Mouse (Mus musculus) liver, embryonic 16.5 days (tissue): ENCODE measurements around the gene Gm17018. TPM values are rescaled to one million over a fixed set of nuclear protein-coding genes. Genes with fewer than 3 reads are reported as not detected.
"Not testable (repeated sequence)": the region's sequence is repeated elsewhere in the genome, so short reads cannot be mapped to it uniquely, and the experiment has no call there.

ENCODE experiments used
- ATAC-seq: fragments of 200-750 bp; cut with Nextera tagmentation; 2 replicates; pipeline ENCODE4 v1.8.0; 2017; ENCODE audit warnings: low read depth, mild to moderate bottlenecking, moderate number of reproducible peaks, moderate library complexity
- H3K27ac ChIP-seq: fragments of 300-500 bp; sonication (generic); 2 replicates; pipeline ENCODE4 v1.5.1; 2014; ENCODE audit warnings: mild to moderate bottlenecking, low read length
- H3K27me3 ChIP-seq: fragments of 300-500 bp; sonication (generic); 2 replicates; pipeline ENCODE4 v1.6.1; 2014; ENCODE audit warnings: low read depth, low read length, mixed read lengths; ENCODE audit not compliant: control insufficient read depth, insufficient read depth
- H3K36me3 ChIP-seq: fragments of 300-500 bp; sonication (generic); 2 replicates; pipeline ENCODE4 v1.6.1; 2014; ENCODE audit warnings: mild to moderate bottlenecking; ENCODE audit not compliant: control insufficient read depth, insufficient read depth
- H3K4me1 ChIP-seq: fragments of 300-500 bp; sonication (generic); 2 replicates; pipeline ENCODE4 v1.6.1; 2014; ENCODE audit warnings: low read depth, low read length, mixed read lengths; ENCODE audit not compliant: control insufficient read depth
- H3K4me2 ChIP-seq: fragments of 300-500 bp; sonication (generic); 2 replicates; pipeline ENCODE4 v1.6.1; 2014; ENCODE audit warnings: low read depth, low read length, mixed read lengths
- H3K4me3 ChIP-seq: fragments of 300-500 bp; sonication (generic); 2 replicates; pipeline ENCODE4 v1.5.1; 2014; ENCODE audit warnings: low read depth, mild to moderate bottlenecking, low read length
- H3K9ac ChIP-seq: fragments of 300-500 bp; sonication (generic); 2 replicates; pipeline ENCODE4 v1.6.1; 2014; ENCODE audit warnings: low read depth, low read length
- H3K9me3 ChIP-seq: fragments of 300-500 bp; sonication (generic); replicated peaks from 2 replicates; pipeline ENCODE4 v1.6.1; 2016; ENCODE audit warnings: low read length; ENCODE audit not compliant: control insufficient read depth
- WGBS: fragments of 180-500 bp; shearing (Covaris S2); extraction: QIAGEN DNeasy Blood & Tissue Kit; methylation state at CpG from one replicate; pipeline ENCODE4 v1.1.7; 2014; ENCODE audit not compliant: insufficient replicate concordance; 5-methylcytosine and 5-hydroxymethylcytosine counted together
- polyA plus RNA-seq: library from polyadenylated mRNA; unstranded; fragments of >200 nt; fragmentation: Nextera tagmentation; extraction: Ambion mirVana; gene quantifications from 2 replicates; pipeline ENCODE4 v1.2.1, GENCODE M21; 2015

The Gm17018 gene
- polyA plus RNA-seq, 1 experiment from 2014 or later: 10.2 TPM

- Histone ChIP-seq H3K9me3 (no peaks in the 10 kb centered on the region), H3K27me3 (peaks cover 29% of the 10 kb centered on the region), H3K4me3 (peak overlapping the region; percentile 47), H3K4me1 (peaks cover 22% of the 10 kb centered on the region), H3K9ac (peak overlapping the region; percentile 37; the same call in 1 of the 2 replicates), H3K36me3 (no peaks in the 10 kb centered on the region), H3K4me2 (peak overlapping the region; percentile 73), H3K27ac (no peak overlapping the region)
- ATAC-seq: no peak
- WGBS: 28% methylated on average over 3 of the region's 3 CpGs
Observed at GRCm38 (mm10) chr19:45542061-45542460, 18.4 kb upstream of the Gm17018 start.

GRCm38 (mm10) chr19:45544152-45544924 is 16.1 kb upstream of the Gm17018 start:
- no peaks in the 10 kb centered on the region for H3K36me3 ChIP-seq
- WGBS: 2% methylated on average over 21 of the region's 26 CpGs
- H3K4me3 ChIP-seq: peak overlapping the region; percentile 55
- H3K27ac ChIP-seq: no peak overlapping the region
- H3K9ac ChIP-seq: no peak overlapping the region; the same call in 1 of the 2 replicates
- H3K27me3 ChIP-seq: peaks cover 29% of the 10 kb centered on the region
- H3K4me2 ChIP-seq: peak overlapping the region; percentile 86
- no peak for ATAC-seq
- no peaks in the 10 kb centered on the region for H3K9me3 ChIP-seq
- peaks cover 31% of the 10 kb centered on the region for H3K4me1 ChIP-seq

GRCm38 (mm10) chr19:45544925-45545321 is 15.5 kb upstream of the Gm17018 start:
- Histone ChIP-seq H3K36me3 (no peaks in the 10 kb centered on the region), H3K4me3 (peak overlapping the region; percentile 55), H3K4me2 (peak overlapping the region; percentile 86), H3K9ac (no peak overlapping the region; the same call in 1 of the 2 replicates), H3K9me3 (no peaks in the 10 kb centered on the region), H3K27me3 (peaks cover 29% of the 10 kb centered on the region), H3K27ac (no peak overlapping the region), H3K4me1 (peaks cover 36% of the 10 kb centered on the region)
- peak; percentile 40 for ATAC-seq
- under 1% methylated on average over 30 of the region's 30 CpGs for WGBS

- H3K9me3 ChIP-seq, H3K4me2 ChIP-seq, H3K27ac ChIP-seq, H3K27me3 ChIP-seq, H3K9ac ChIP-seq, H3K36me3 ChIP-seq, H3K4me3 ChIP-seq: not testable (repeated sequence)
- ATAC-seq: peak; percentile 84
- peaks cover 32% of the 10 kb centered on the region for H3K4me1 ChIP-seq
Observed at GRCm38 (mm10) chr19:45548196-45548595, 12.2 kb upstream of the Gm17018 start.

- Histone ChIP-seq H3K9ac (no peak overlapping the region), H3K27ac (no peak overlapping the region), H3K4me2 (no peak overlapping the region), H3K4me3 (no peak overlapping the region), H3K27me3 (peaks cover 2% of the 10 kb centered on the region; the same call in 1 of the 2 replicates), H3K4me1 (peaks cover 28% of the 10 kb centered on the region), H3K36me3 (peaks cover 2% of the 10 kb centered on the region; the same call in 1 of the 2 replicates), H3K9me3 (no peaks in the 10 kb centered on the region)
- 72% methylated on average over 23 of the region's 23 CpGs for WGBS
- ATAC-seq: peak; percentile 37; the same call in 1 of the 2 replicates
Observed at GRCm38 (mm10) chr19:45549128-45549915, 11.1 kb upstream of the Gm17018 start.

GRCm38 (mm10) chr19:45549948-45550347 is 10.5 kb upstream of the Gm17018 start:
- Histone ChIP-seq H3K4me1 (peaks cover 23% of the 10 kb centered on the region), H3K36me3 (peaks cover 2% of the 10 kb centered on the region; the same call in 1 of the 2 replicates), H3K4me3 (no peak overlapping the region), H3K27me3 (peaks cover 2% of the 10 kb centered on the region; the same call in 1 of the 2 replicates), H3K9ac (no peak overlapping the region), H3K4me2 (no peak overlapping the region), H3K27ac (no peak overlapping the region), H3K9me3 (no peaks in the 10 kb centered on the region)
- 53% methylated on average over 4 of the region's 4 CpGs for WGBS
- ATAC-seq: no peak

GRCm38 (mm10) chr19:45552187-45552586 is 8.2 kb upstream of the Gm17018 start:
- ATAC-seq: no peak
- H3K4me1 ChIP-seq: peaks cover 23% of the 10 kb centered on the region
- H3K36me3 ChIP-seq: peaks cover 2% of the 10 kb centered on the region; the same call in 1 of the 2 replicates
- H3K9me3 ChIP-seq: no peaks in the 10 kb centered on the region
- no peaks in the 10 kb centered on the region for H3K27me3 ChIP-seq
- 36% methylated on average over 6 of the region's 6 CpGs for WGBS
- H3K27ac ChIP-seq: no peak overlapping the region
- H3K4me3 ChIP-seq: no peak overlapping the region
- no peak overlapping the region for H3K4me2 ChIP-seq
- H3K9ac ChIP-seq: no peak overlapping the region

GRCm38 (mm10) chr19:45554136-45554535 is 6.3 kb upstream of the Gm17018 start:
- peaks cover 7% of the 10 kb centered on the region for H3K4me1 ChIP-seq
- H3K27me3 ChIP-seq: no peaks in the 10 kb centered on the region
- no peak overlapping the region for H3K4me2 ChIP-seq
- no peak overlapping the region for H3K27ac ChIP-seq
- no peak overlapping the region for H3K4me3 ChIP-seq
- no peaks in the 10 kb centered on the region for H3K9me3 ChIP-seq
- H3K9ac ChIP-seq: no peak overlapping the region
- no peak for ATAC-seq
- WGBS: 88% methylated on average over 11 of the region's 11 CpGs
- H3K36me3 ChIP-seq: peaks cover 2% of the 10 kb centered on the region; the same call in 1 of the 2 replicates
